In genomic region chr7:81880286-81880685, GRCm38 (mm10) we compare ENCODE assay signal across 33 mouse cellular contexts. TPM values are rescaled to one million over a fixed set of nuclear protein-coding genes. Genes with fewer than 3 reads are reported as not detected.
"Had no signal": no experiment of that assay in that cellular context is flagged by ENCODE, and none has a peak within 500 bp of the region (broad histone marks: within the 10 kb centered on the region; RNA-seq: fewer than 3 reads in every experiment).

No protein-coding gene starts in this region.

- H3K27ac ChIP-seq: heart, adult 2 months; heart, embryonic 10.5 days; hindbrain, embryonic 13.5 days; hindbrain, embryonic 15.5 days; hindbrain, postnatal 0 days; kidney, embryonic 15.5 days; kidney, postnatal 0 days; limb, embryonic 13.5 days; limb, embryonic 15.5 days; liver, embryonic 12.5 days had no signal

- H3K36me3 ChIP-seq: hindbrain, embryonic 15.5 days; limb, embryonic 15.5 days; liver, embryonic 12.5 days had no signal

- H3K4me3 ChIP-seq: heart, adult 2 months; heart, embryonic 10.5 days; heart, embryonic 12.5 days; hindbrain, embryonic 13.5 days; hindbrain, embryonic 15.5 days; kidney, embryonic 15.5 days; limb, embryonic 13.5 days; limb, embryonic 15.5 days; liver, embryonic 12.5 days had no signal

- H3K4me1 ChIP-seq: heart, embryonic 12.5 days; limb, embryonic 13.5 days; liver, embryonic 12.5 days had no signal

- DNase-seq: gastrocnemius, postnatal 14 days; gastrocnemius, postnatal 36 days; heart, adult 11 months; heart, adult 2 months; heart, postnatal 14 days; heart, postnatal 36 days; kidney, adult 11 months; kidney, adult 2 months; kidney, adult 9 months; kidney, postnatal 14 days; kidney, postnatal 36 days; layer of hippocampus, adult 9-11 months; layer of hippocampus, postnatal 36 days; left cerebral cortex, postnatal 4 days had no signal

- H3K27me3 ChIP-seq: heart, embryonic 12.5 days; hindbrain, embryonic 13.5 days; hindbrain, embryonic 15.5 days; kidney, embryonic 15.5 days; limb, embryonic 13.5 days; limb, embryonic 15.5 days had no signal

RNA-seq across cellular contexts. Expression of gene Gm10160, which starts 24.7 kb away (rescaled TPM):
- polyA plus RNA-seq: gonadal fat pad, adult 2 months; heart, adult 2 months; heart, embryonic 10.5 days; heart, embryonic 12.5 days; heart, embryonic 14.5 days; heart, postnatal 0 days; hindbrain, embryonic 11.5 days; hindbrain, embryonic 13.5 days; hindbrain, embryonic 15.5 days; hindbrain, postnatal 0 days; intestine, embryonic 14.5 days; intestine, embryonic 16.5 days; kidney, adult 2 months; kidney, embryonic 15.5 days; kidney, postnatal 0 days; large intestine, adult 2 months; limb, embryonic 11.5 days; limb, embryonic 13.5 days; limb, embryonic 15.5 days; liver, adult 2 months; liver, embryonic 12.5 days had no signal
